Mouse (Mus musculus): ENCODE data around the gene Necab3.

GRCm38 (mm10) chr2:154572996-154573395, 14.3 kb upstream of the Necab3 start:
- TF ChIP-seq CTCF (IDR thresholded peaks at IDR 0.05; ENCODE audit: low read depth, low read length), result no peak
- TF ChIP-seq GATA1 (IDR thresholded peaks at IDR 0.05; ENCODE audit: borderline replicate concordance, low read length), result no peak
- no peak for TF ChIP-seq TAL1 (conservative IDR thresholded peaks at IDR 0.05; ENCODE audit: low read depth, low read length)
- TF ChIP-seq GATA2 (IDR thresholded peaks at IDR 0.05; ENCODE audit: borderline replicate concordance, low read depth, low read length), result no peak
